Mouse (Mus musculus): ENCODE data around the gene Tst. TPM values are rescaled to one million over a fixed set of nuclear protein-coding genes. Genes with fewer than 3 reads are reported as not detected.

Gene Tst
- 153 and 177 TPM in 2 replicates for polyA plus RNA-seq (2015; fragmentation: Nextera tagmentation; extraction: Ambion mirVana)

DNA sequence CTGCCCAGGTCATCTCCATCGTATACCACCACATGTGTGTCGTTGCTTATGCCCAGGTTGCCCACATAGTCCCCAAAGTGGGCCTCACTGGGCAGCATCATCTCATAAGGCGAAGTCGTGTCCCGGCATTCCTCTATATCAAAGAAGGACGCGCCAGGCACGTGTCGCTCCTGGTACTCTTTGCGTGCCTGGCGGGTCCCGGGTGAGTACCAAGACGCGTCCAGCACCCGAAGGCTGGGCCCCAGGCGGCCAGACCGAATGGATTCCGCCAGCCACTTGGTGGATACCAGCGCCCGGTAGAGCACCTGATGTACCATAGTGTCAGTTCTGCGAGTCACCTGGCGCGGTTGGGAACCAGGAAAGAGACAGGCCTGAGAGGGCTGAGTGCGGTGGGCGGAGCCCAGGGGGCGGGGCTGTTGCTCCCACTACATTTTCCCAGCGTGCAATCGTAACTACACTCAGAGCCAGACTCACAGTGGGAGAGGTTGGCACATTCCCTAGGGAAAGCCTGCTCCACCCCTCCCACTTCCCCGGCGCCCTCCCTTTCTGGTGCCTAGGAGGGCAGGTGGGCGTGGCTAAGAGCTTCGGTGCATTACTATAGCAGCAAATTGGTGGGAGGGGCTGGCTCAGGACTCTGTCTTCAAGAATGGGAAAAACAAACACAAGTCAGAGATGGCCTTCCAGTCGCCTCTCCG is at the start of gene Tst:
Gene Tst, minus strand, starts transcription at position 391 of the 695 bp plus-strand sequence.
- Histone ChIP-seq H3K4me3 (ENCODE audit: low read depth, low read length) (peak within 1 kb of the TSS; percentile 76), H3K27me3 (ENCODE audit: control insufficient read depth, insufficient read depth, low read length) (no peaks in the 10 kb centered on the region), H3K4me1 (replicated peaks; ENCODE audit: control insufficient read depth, insufficient read depth) (peaks cover 21% of the 10 kb centered on the region), H3K4me2 (replicated peaks; ENCODE audit: low read depth) (peak within 1 kb of the TSS; percentile 81), H3K27ac (replicated peaks) (peak within 1 kb of the TSS; percentile 98), H3K9me3 (ENCODE audit: control insufficient read depth, low read length) (no peaks in the 10 kb centered on the region), H3K9ac (ENCODE audit: low read length) (peak within 1 kb of the TSS; percentile 85), H3K36me3 (ENCODE audit: control insufficient read depth, insufficient read depth, low read length) (no peaks in the 10 kb centered on the region)
- ATAC-seq (ENCODE audit: low FRiP score, low TSS enrichment) (peak; percentile 83), DNase-seq (ENCODE audit: low spot score) (peak; percentile 97)
- TF ChIP-seq CTCF (IDR thresholded peaks at IDR 0.05; ENCODE audit: low read depth) (no peak), EP300 (optimal IDR thresholded peaks at IDR 0.05) (no peak)
- under 1% methylated on average over 33 of the region's 34 CpGs for WGBS

DNA sequence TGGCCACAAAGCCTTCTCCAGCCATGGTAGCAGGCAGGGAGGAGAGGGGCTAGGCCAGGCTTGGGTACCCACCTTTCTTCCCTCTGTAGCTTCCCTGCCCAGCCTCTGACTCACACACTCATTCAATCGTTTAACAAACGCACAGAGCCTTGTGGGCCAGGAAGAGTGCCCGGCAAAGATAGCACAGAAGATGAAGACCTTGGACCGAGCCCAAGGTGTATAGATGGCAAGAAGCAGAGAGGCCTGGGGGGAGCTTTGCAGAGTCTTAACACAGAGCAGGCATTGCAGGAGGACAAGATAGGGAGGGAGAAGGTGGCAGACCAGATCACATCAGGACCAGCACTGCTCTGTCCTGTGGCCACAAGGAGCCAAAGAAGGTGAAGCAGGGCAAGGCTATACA is 49.5 kb upstream of the Tst start:
- no peak overlapping the region for H3K27ac ChIP-seq (replicated peaks)
- TF ChIP-seq CTCF (IDR thresholded peaks at IDR 0.05; ENCODE audit: low read depth) (no peak), EP300 (optimal IDR thresholded peaks at IDR 0.05) (no peak)
- DNase-seq (ENCODE audit: low spot score): no peak
- no peaks in the 10 kb centered on the region for H3K4me1 ChIP-seq (replicated peaks; ENCODE audit: control insufficient read depth, insufficient read depth)
- no peak overlapping the region for H3K4me2 ChIP-seq (replicated peaks; ENCODE audit: low read depth)
- no peak for ATAC-seq (ENCODE audit: low FRiP score, low TSS enrichment)
- whole genome bisulfite sequencing: 52% methylated on average over 4 of the region's 4 CpGs
- no peak overlapping the region for H3K9ac ChIP-seq (ENCODE audit: low read length)
- no peaks in the 10 kb centered on the region for H3K9me3 ChIP-seq (ENCODE audit: control insufficient read depth, low read length)
- H3K27me3 ChIP-seq (ENCODE audit: control insufficient read depth, insufficient read depth, low read length): no peaks in the 10 kb centered on the region
- no peak overlapping the region for H3K4me3 ChIP-seq (ENCODE audit: low read depth, low read length)
- H3K36me3 ChIP-seq (ENCODE audit: control insufficient read depth, insufficient read depth, low read length): no peaks in the 10 kb centered on the region

DNA sequence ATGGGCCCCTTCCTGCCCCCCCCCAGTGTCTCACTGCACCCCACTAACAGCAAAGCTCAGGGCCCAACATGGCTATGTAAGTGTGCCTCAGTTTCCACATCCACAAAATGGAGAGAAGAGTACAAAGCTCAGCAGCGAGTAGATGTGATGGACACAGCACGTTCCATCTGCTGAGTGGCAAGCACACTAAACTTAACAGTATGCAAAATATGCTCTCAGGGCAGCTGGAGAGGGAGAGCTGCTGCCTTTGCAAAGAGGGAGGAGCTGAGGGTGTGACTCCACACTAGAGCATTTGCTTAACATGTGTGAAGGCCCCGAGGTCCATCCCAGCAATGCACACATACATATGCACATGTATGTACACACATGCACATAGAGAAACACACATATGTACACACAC is 47.2 kb upstream of the Tst start:
- no peak overlapping the region for H3K4me2 ChIP-seq (replicated peaks; ENCODE audit: low read depth)
- 68% methylated on average over 3 of the region's 3 CpGs for WGBS
- no peak overlapping the region for H3K9ac ChIP-seq (ENCODE audit: low read length)
- ATAC-seq (ENCODE audit: low FRiP score, low TSS enrichment): no peak
- H3K4me3 ChIP-seq (ENCODE audit: low read depth, low read length): no peak overlapping the region
- DNase-seq (ENCODE audit: low spot score): no peak
- H3K9me3 ChIP-seq (ENCODE audit: control insufficient read depth, low read length): no peaks in the 10 kb centered on the region
- no peaks in the 10 kb centered on the region for H3K4me1 ChIP-seq (replicated peaks; ENCODE audit: control insufficient read depth, insufficient read depth)
- H3K27ac ChIP-seq (replicated peaks): no peak overlapping the region
- no peak for TF ChIP-seq CTCF (IDR thresholded peaks at IDR 0.05; ENCODE audit: low read depth)
- no peak for TF ChIP-seq EP300 (optimal IDR thresholded peaks at IDR 0.05)
- H3K27me3 ChIP-seq (ENCODE audit: control insufficient read depth, insufficient read depth, low read length): no peaks in the 10 kb centered on the region
- H3K36me3 ChIP-seq (ENCODE audit: control insufficient read depth, insufficient read depth, low read length): no peaks in the 10 kb centered on the region

DNA sequence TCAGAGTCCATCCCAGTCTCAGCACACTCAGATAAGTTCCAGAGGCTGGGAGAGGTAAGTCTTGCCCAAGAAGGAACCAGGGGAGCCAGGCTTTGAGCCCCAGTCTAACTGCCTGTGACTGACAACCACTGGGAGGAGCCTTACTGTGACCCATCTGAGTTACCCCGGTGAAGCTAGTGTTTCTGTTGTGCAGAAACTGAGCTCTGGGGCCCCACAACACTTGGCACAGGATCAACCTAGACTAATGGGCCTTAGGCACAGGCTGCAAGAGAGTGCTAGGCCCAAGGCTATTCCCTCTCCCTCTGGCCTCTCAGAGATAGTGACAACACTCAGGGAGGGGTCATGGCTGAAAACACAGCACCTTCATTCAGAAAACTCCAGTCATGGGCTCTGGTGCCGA is 45.5 kb upstream of the Tst start:
- Histone ChIP-seq H3K9me3 (ENCODE audit: control insufficient read depth, low read length) (no peaks in the 10 kb centered on the region), H3K27ac (replicated peaks) (no peak overlapping the region), H3K9ac (ENCODE audit: low read length) (no peak overlapping the region), H3K4me1 (replicated peaks; ENCODE audit: control insufficient read depth, insufficient read depth) (no peaks in the 10 kb centered on the region), H3K4me2 (replicated peaks; ENCODE audit: low read depth) (no peak overlapping the region), H3K27me3 (ENCODE audit: control insufficient read depth, insufficient read depth, low read length) (no peaks in the 10 kb centered on the region), H3K36me3 (ENCODE audit: control insufficient read depth, insufficient read depth, low read length) (no peaks in the 10 kb centered on the region), H3K4me3 (ENCODE audit: low read depth, low read length) (no peak overlapping the region)
- no peak for TF ChIP-seq EP300 (optimal IDR thresholded peaks at IDR 0.05)
- TF ChIP-seq CTCF (IDR thresholded peaks at IDR 0.05; ENCODE audit: low read depth): no peak
- ATAC-seq (ENCODE audit: low FRiP score, low TSS enrichment) (no peak), DNase-seq (ENCODE audit: low spot score) (no peak)
- 58% methylated on average over 2 of the region's 2 CpGs for WGBS

DNA sequence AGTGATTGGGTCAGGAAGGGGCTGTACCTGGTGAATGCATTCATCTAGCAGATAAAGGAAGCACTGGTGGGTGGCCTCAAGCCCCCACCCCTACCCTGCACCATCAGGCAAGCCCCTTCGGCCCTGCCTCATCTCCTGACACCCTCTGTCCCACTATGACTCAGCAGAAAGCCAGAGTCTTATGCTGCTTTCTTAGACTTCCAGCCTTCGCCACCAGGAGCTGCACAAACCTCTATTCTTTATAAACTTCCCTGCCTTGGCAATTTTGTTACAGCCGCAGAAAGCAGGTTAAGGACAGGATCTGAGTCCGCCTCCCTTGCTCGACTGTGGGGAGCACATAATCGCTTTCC is 44.7 kb upstream of the Tst start:
- Histone ChIP-seq H3K9me3 (ENCODE audit: control insufficient read depth, low read length) (no peaks in the 10 kb centered on the region), H3K9ac (ENCODE audit: low read length) (no peak overlapping the region), H3K36me3 (ENCODE audit: control insufficient read depth, insufficient read depth, low read length) (no peaks in the 10 kb centered on the region), H3K4me2 (replicated peaks; ENCODE audit: low read depth) (no peak overlapping the region), H3K27me3 (ENCODE audit: control insufficient read depth, insufficient read depth, low read length) (no peaks in the 10 kb centered on the region), H3K4me3 (ENCODE audit: low read depth, low read length) (no peak overlapping the region), H3K4me1 (replicated peaks; ENCODE audit: control insufficient read depth, insufficient read depth) (no peaks in the 10 kb centered on the region), H3K27ac (replicated peaks) (no peak overlapping the region)
- 85% methylated on average over 6 of the region's 6 CpGs for WGBS
- ATAC-seq (ENCODE audit: low FRiP score, low TSS enrichment) (no peak), DNase-seq (ENCODE audit: low spot score) (no peak)
- TF ChIP-seq CTCF (IDR thresholded peaks at IDR 0.05; ENCODE audit: low read depth) (0 out of 2 replicates have a peak, but pooled peaks have one; percentile 5), EP300 (optimal IDR thresholded peaks at IDR 0.05) (no peak)

DNA sequence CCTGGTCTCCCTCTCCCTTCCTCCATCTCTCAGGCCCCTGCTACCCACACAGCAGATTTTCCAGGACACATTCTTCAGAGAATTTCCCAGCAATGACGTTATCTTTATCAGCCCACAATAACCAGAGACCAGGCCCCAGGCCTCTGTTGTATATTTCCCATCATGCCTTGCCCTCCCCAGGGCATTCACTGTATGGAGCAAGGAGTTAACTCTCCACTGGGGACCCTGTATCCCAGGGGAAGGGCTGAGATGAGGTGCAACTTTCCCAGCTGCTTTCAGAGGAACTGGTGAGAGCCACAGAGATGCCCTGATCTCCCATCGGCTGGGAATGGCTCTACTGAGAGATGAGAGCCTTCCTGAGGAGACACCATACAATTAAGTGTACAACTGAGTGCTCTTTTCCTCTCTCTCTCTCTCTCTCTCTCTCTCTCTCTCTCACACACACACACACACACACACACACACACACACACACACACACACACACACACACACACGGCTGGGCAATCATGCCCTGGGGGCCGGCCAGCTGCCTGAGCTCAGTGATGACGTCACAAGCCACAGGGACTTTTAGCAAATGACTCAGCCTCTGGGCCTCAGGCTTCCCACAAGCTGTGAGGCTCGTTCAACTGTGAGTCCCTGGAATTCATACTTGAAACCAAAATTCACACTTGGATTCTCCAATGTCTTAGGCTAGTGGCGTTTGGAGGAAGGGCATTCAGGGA is 44.1 kb upstream of the Tst start:
- WGBS: 34% methylated on average over 7 of the region's 7 CpGs
- no peak overlapping the region for H3K9ac ChIP-seq (ENCODE audit: low read length)
- no peak overlapping the region for H3K27ac ChIP-seq (replicated peaks)
- no peak overlapping the region for H3K4me2 ChIP-seq (replicated peaks; ENCODE audit: low read depth)
- H3K27me3 ChIP-seq (ENCODE audit: control insufficient read depth, insufficient read depth, low read length): no peaks in the 10 kb centered on the region
- H3K9me3 ChIP-seq (ENCODE audit: control insufficient read depth, low read length): no peaks in the 10 kb centered on the region
- DNase-seq (ENCODE audit: low spot score): peak; percentile 50
- H3K4me3 ChIP-seq (ENCODE audit: low read depth, low read length): no peak overlapping the region
- H3K4me1 ChIP-seq (replicated peaks; ENCODE audit: control insufficient read depth, insufficient read depth): no peaks in the 10 kb centered on the region
- ATAC-seq (ENCODE audit: low FRiP score, low TSS enrichment): no peak
- no peaks in the 10 kb centered on the region for H3K36me3 ChIP-seq (ENCODE audit: control insufficient read depth, insufficient read depth, low read length)
- TF ChIP-seq CTCF (IDR thresholded peaks at IDR 0.05; ENCODE audit: low read depth): no peak
- TF ChIP-seq EP300 (optimal IDR thresholded peaks at IDR 0.05): no peak

All from stomach, postnatal 0 days (tissue).